Mouse (Mus musculus) embryonic stem cell, embryonic (primary cell): ENCODE measurements around the gene Hist1h3a.

ENCODE experiments used
- CTCF ChIA-PET, 4 experiments: fragments of 300-600 bp in 2 of 4; fragments of 350-600 bp in 2 of 4; sonication (Branson Sonifier 250); formaldehyde crosslinking; loops; one replicate each; lab custom pipeline; 2022; ENCODE audit warnings: inconsistent platforms in 2 of 4; lab: Charles Lee
- POLR2A ChIA-PET, 4 experiments: fragments of 300-600 bp in 2 of 4; fragments of 350-600 bp in 2 of 4; sonication (Branson Sonifier 250); formaldehyde crosslinking; loops; one replicate each; lab custom pipeline; 2022; ENCODE audit warnings: antibody characterized with exemption in 4 of 4, inconsistent platforms in 1 of 4; lab: Charles Lee

The Hist1h3a gene

DNA sequence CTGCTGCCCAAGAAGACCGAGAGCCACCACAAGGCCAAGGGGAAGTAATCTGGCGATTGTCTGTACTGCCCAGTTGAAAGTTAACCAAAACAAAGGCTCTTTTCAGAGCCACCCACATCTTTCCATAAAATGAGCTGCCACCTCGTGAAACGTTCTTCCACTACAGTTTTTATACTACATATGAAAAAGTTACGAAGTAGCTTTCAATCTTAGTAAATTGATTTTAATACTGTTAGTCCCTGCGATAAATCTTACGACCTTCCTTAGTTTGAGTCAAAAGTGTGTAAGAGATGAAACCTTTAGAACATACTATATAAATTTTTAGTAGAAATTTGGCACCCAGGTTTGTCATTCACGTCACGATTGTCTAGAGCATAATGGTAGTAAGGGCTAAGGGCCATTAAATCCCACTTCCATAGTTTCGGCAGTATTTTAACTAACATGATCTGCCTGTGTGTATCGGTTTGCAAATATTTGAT lies 10.7 kb downstream of the Hist1h3a start:
- CTCF ChIA-PET, result interaction anchor here in 1 of 4 experiments (0.8 to 2.6 kb wide), 5 partner anchors 9 to 67 kb away, joined by 3 to 11 read pairs (median 4); partner anchors contain the start of genes Hist1h1c, Hist1h2bc and Hist1h4a
- POLR2A ChIA-PET, result interaction anchor here (0.6 to 44.4 kb wide), 96 partner anchors 6 to 1925 kb away, joined by 3 to 2331 read pairs (median 6); partner anchors contain the start of genes Hist1h1a (in 4 of the 4), Hist1h1c (in 4 of the 4), Hist1h3a (in 4 of the 4) and Hist1h4a (in 4 of the 4)

DNA sequence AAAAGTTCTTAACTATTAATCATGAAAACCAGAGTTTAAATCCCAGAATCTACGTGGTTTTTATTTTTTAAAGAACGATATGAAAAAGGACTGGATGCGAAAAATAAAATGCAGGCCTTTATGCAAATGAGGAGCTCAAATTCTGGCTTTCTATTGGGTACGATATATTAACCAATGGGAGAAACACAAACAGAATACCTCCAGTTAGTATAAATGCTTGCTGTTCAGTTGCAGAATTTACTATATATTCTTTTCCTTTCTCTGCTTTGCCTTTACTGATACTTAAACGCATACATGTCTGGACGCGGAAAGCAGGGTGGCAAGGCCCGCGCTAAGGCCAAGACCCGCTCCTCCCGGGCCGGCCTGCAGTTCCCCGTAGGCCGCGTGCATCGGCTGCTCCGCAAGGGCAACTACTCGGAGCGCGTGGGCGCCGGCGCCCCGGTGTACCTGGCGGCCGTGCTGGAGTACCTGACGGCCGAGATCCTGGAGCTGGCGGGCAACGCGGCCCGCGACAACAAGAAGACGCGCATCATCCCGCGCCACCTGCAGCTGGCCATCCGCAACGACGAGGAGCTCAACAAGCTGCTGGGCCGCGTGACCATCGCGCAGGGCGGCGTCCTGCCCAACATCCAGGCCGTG lies 11.2 kb downstream of the Hist1h3a start, which contains the start of gene Hist1h2ab:
TSS of gene Hist1h2ab (plus strand) at position 288 of the 639 bp plus-strand sequence.
- POLR2A ChIA-PET, result interaction anchor here (0.6 to 44.4 kb wide), 82 partner anchors 7 to 1922 kb away, joined by 3 to 2331 read pairs (median 7); partner anchors contain the start of genes Hist1h1a (in 4 of the 4), Hist1h1c (in 4 of the 4), Hist1h3a (in 4 of the 4) and Hist1h4a (in 4 of the 4)
- CTCF ChIA-PET, result interaction anchor here in 1 of 4 experiments (1.6 to 2.6 kb wide), 2 partner anchors 10 to 11 kb away, joined by 4 to 11 read pairs; partner anchors contain the start of genes Hist1h1c and Hist1h4a

DNA sequence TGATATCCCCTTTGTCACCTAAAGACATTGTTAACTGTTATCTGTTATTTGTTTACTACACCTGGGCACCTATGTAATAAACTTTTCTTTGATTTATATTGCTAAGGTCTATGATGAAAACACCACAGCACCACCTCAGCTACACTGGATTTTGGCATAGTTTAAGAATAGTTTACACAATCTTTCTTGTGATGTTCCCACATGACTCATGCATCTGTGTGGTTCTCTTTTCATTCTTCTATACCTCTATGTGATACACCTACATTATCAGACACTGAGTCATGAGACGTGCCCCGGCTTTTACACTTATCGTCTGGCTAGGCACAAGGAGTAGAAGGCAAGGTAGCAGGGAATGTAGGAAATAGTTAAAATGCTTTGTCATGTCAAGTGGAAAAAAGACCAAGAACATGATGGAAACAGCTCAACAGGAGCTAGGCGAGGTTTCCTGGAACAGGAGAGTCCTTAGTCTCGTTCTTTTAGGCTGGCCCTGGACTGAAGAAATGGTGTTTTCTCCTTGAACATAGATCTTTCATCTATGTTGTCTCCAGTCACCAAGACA lies 12.5 kb downstream of the Hist1h3a start:
- POLR2A ChIA-PET, result interaction anchor here in 3 of 4 experiments (1.0 to 44.4 kb wide), 28 partner anchors 6 to 1707 kb away, joined by 3 to 2331 read pairs (median 28); partner anchors contain the start of genes Hist1h1a (in 3 of the 3), Hist1h1c (in 3 of the 3), Hist1h3c (in 3 of the 3) and Hist1h4a (in 3 of the 3)
- CTCF ChIA-PET, result no interaction called here

DNA sequence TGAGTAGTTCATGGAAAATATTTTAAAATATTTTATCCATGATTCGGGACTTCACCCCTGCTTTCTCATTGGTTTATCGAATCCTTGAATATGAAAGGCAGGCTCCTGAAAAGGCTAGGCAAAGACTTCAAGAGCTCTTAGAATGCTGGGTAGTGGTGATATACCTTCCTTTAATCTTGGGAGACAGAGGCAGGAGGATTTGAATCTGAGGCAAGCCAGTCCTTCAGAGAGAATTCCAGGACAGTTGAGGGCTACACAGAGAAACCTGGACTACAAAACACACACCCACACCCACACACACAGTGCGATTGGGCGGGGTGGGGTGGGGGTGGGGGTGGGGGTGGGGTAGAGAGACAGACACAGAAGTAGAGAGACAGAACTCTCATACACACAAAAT lies 14.3 kb downstream of the Hist1h3a start:
- CTCF ChIA-PET, result no interaction called here
- POLR2A ChIA-PET, result interaction anchor here (0.6 to 44.4 kb wide), 51 partner anchors 4 to 1994 kb away, joined by 3 to 2331 read pairs (median 6); partner anchors contain the start of genes Hist1h1c (in 4 of the 4), Hist1h2bc (in 4 of the 4), Hist1h4a (in 4 of the 4) and Hist1h1a (in 3 of the 4)

DNA sequence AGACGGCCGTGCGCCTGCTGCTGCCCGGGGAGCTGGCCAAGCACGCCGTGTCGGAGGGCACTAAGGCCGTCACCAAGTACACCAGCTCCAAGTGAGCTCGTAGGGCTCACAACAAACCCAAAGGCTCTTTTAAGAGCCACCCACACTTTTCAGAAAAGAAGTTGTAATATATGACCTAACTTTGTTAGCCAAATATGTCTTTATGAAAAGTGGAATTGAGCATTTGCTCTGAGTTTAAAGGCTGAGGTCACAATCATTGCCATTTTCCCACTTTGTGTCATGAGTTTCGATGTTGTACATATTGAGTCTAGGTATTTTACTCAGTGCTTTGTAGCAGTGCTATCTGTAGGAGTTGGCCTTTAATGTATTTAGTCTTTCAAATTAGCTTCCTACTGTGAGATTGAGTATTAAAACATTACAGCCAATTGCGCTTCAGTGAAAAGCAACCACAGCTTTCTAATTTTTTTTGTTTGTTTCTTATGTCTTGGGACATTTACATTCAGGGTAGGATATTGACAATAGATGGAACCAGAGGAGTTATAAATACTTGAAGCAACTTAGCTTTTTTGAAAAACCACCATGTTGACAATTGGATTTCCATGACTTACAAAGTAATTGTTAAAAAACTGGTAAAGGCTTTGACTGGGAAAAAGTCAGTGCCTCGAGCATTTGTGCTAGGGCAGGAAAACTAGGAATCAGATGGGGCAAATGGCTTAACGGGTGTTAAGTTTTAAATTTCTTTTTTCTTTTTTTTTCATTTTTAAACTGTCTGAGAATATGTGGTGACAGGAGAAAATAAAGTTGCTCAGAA lies 14.9 kb downstream of the Hist1h3a start:
- ChIA-PET CTCF (no interaction called here), POLR2A (interaction anchor here (0.7 to 44.4 kb wide), 54 partner anchors 4 to 1993 kb away, joined by 3 to 2331 read pairs (median 6); partner anchors contain the start of genes Hist1h1c (in 4 of the 4), Hist1h2bc (in 4 of the 4), Hist1h4a (in 4 of the 4) and Hist1h4b (in 4 of the 4))

- ChIA-PET POLR2A (interaction anchor here (0.6 to 44.4 kb wide), 67 partner anchors 4 to 1960 kb away, joined by 3 to 2331 read pairs (median 6); partner anchors contain the start of genes Hist1h1c (in 4 of the 4), Hist1h4a (in 4 of the 4), Hist1h4b (in 4 of the 4) and Hist1h4d (in 4 of the 4)), CTCF (interaction anchor here in 1 of 4 experiments (0.7 kb wide), 2 partner anchors 48 to 200 kb away, joined by 3 to 6 read pairs; partner anchors contain the start of gene Hist1h4c)
Observed at GRCm38 (mm10) chr13:23746201-23747080, 15.7 kb downstream of the Hist1h3a start, which contains the start of gene Hist1h2bb. Gene Hist1h2bb, plus strand, starts transcription at chr13:23746734.

- POLR2A ChIA-PET, result interaction anchor here (0.6 to 44.4 kb wide), 65 partner anchors 4 to 1959 kb away, joined by 3 to 2331 read pairs (median 7); partner anchors contain the start of genes Hist1h4a (in 4 of the 4), Hist1h4b (in 4 of the 4), Hist1h4d (in 4 of the 4) and Hist1h1a (in 3 of the 4)
- CTCF ChIA-PET, result interaction anchor here in 1 of 4 experiments (0.7 kb wide), 2 partner anchors 48 to 199 kb away, joined by 3 to 6 read pairs; partner anchors contain the start of gene Hist1h4c
Observed at GRCm38 (mm10) chr13:23745381-23746161, 16.6 kb downstream of the Hist1h3a start, which contains the start of gene Hist1h3c. Gene Hist1h3c, minus strand, starts transcription at chr13:23745602.

DNA sequence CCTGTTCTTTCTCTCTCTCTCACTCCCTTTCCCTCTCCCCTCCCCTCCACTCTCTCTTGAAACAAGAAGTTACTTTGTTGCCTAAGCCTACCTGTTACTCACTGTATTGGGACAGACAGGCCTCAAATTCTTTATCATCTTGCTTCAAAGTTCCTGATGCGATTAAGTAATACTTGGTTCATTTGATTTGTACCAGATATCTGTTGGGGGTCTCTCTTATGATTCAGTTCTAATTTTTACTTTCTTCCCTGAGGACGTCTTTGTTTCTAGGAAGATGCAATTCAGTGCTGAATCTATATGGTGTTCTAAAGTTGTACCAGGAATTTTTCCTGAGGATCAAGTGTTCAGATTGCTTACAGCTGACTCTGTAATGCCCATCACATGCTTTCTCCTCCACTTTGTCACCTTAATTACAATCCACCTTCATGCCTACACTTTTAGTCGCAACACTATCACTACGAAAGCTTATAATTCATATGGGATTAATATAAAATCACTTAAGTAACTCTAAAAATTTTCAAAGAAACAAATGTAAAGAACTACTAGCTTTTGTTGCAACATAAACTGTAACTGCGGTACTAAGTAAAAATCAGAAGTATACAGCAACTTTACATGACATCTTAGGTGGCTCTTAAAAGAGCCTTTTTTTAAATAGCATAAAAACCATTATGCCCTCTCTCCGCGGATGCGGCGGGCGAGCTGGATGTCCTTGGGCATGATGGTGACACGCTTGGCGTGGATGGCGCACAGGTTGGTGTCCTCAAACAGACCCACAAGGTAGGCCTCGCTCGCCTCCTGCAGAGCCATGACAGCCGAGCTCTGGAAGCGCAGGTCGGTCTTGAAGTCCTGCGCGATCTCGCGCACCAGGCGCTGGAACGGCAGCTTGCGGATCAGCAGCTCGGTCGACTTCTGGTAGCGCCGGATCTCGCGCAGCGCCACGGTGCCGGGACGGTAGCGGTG lies 17.5 kb downstream of the Hist1h3a start:
- CTCF ChIA-PET, result interaction anchor here in 1 of 4 experiments (1.1 kb wide), 1 partner anchor 43 kb away, joined by 7 read pairs; no protein-coding TSS in a partner anchor
- POLR2A ChIA-PET, result interaction anchor here (0.6 to 44.4 kb wide), 55 partner anchors 3 to 1958 kb away, joined by 3 to 2331 read pairs (median 8); partner anchors contain the start of genes Hist1h3a (in 4 of the 4), Hist1h4a (in 4 of the 4), Hist1h4b (in 4 of the 4) and Hist1h4d (in 4 of the 4)

DNA sequence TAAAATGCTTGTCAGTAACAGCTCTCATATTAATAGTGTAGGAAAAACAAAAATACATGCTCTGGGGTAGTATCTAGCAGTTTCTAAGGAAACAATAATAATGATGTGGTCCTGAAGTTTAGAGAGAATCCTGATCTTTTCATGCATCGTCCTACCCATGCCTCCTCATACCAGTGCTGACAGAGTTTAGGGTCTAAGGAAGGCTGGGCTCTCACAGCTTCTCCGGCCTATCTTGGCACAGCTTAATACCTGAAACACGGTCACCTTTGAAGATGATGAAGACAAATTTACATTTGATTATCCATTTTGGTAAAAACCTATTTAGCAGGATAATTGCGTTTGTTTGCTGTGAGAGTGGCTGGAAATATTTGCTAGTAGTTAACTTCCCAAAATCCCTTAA lies 18.2 kb downstream of the Hist1h3a start:
- ChIA-PET CTCF (interaction anchor here in 1 of 4 experiments (1.1 kb wide), 1 partner anchor 42 kb away, joined by 7 read pairs; no protein-coding TSS in a partner anchor), POLR2A (interaction anchor here (0.6 to 44.4 kb wide), 50 partner anchors 2 to 1957 kb away, joined by 3 to 2331 read pairs (median 8); partner anchors contain the start of genes Hist1h3a (in 4 of the 4), Hist1h4a (in 4 of the 4), Hist1h4b (in 4 of the 4) and Hist1h1a (in 3 of the 4))

GRCm38 (mm10) chr13:23743215-23743614 lies 19.0 kb downstream of the Hist1h3a start:
- POLR2A ChIA-PET, result interaction anchor here (0.6 to 44.4 kb wide), 50 partner anchors 1 to 1956 kb away, joined by 3 to 2331 read pairs (median 12); partner anchors contain the start of genes Hist1h1a (in 4 of the 4), Hist1h2ab (in 4 of the 4), Hist1h3a (in 4 of the 4) and Hist1h3b (in 4 of the 4)
- CTCF ChIA-PET, result interaction anchor here in 1 of 4 experiments (1.1 kb wide), 1 partner anchor 42 kb away, joined by 7 read pairs; no protein-coding TSS in a partner anchor

GRCm38 (mm10) chr13:23742007-23742406 lies 20.2 kb downstream of the Hist1h3a start:
- ChIA-PET POLR2A (interaction anchor here (0.6 to 44.4 kb wide), 75 partner anchors 0 to 1699 kb away, joined by 3 to 2331 read pairs (median 5); partner anchors contain the start of genes Hist1h1a (in 4 of the 4), Hist1h2ab (in 4 of the 4), Hist1h3a (in 4 of the 4) and Hist1h3b (in 4 of the 4)), CTCF (interaction anchor here in 1 of 4 experiments (0.6 to 1.0 kb wide), 3 partner anchors 18 to 1855 kb away, joined by 3 to 4 read pairs (median 3); partner anchors contain the start of gene Hist1h4c)

GRCm38 (mm10) chr13:23740910-23741309 lies 21.3 kb downstream of the Hist1h3a start:
- ChIA-PET POLR2A (interaction anchor here (1.1 to 44.4 kb wide), 32 partner anchors 1 to 541 kb away, joined by 3 to 2331 read pairs (median 48); partner anchors contain the start of genes Hist1h1a (in 4 of the 4), Hist1h2ac (in 4 of the 4), Hist1h2bc (in 4 of the 4) and Hist1h3a (in 4 of the 4)), CTCF (interaction anchor here in 1 of 4 experiments (3.0 kb wide), 1 partner anchor 11 kb away, joined by 11 read pairs; the partner anchor contains the start of genes Hist1h2ab and Hist1h3b)
